Mouse (Mus musculus): ENCODE measurements around the gene Serpine1. TPM values are rescaled to one million over a fixed set of nuclear protein-coding genes. Genes with fewer than 3 reads are reported as not detected.

The Serpine1 gene
- total and polyA plus RNA-seq, 2 experiments: 0.32 to 0.83 TPM

GRCm38 (mm10) chr5:137108111-137108510 lies 36.0 kb upstream of the Serpine1 start:
- TF ChIP-seq CTCF (IDR thresholded peaks at IDR 0.05; ENCODE audit: low read depth, low read length) (no peak), POLR2A (IDR thresholded peaks at IDR 0.05; ENCODE audit: extremely low read depth, insufficient read depth, low read length) (no peak)
- H3K4me3 ChIP-seq (ENCODE audit: insufficient read depth, low read depth, low read length): no peak overlapping the region
- H3K36me3 ChIP-seq (ENCODE audit: control insufficient read depth, insufficient read depth, low read length): no peaks in the 10 kb centered on the region; the same call in 1 of the 2 replicates
- WGBS: 76% methylated on average over 6 of the region's 6 CpGs
- no peak for DNase-seq (ENCODE audit: extremely low read depth, low read depth, low spot score)
- no peak overlapping the region for H3K27ac ChIP-seq (replicated peaks; ENCODE audit: insufficient read depth, low read depth, low read length)
- H3K4me1 ChIP-seq (ENCODE audit: control insufficient read depth, insufficient read depth, low read length): peaks cover 5% of the 10 kb centered on the region
- H3K27me3 ChIP-seq (ENCODE audit: control insufficient read depth, insufficient read depth, low read length): no peaks in the 10 kb centered on the region
- no peaks in the 10 kb centered on the region for H3K79me2 ChIP-seq (ENCODE audit: control insufficient read depth, insufficient read depth, low read length)
- no peak overlapping the region for H3K9ac ChIP-seq (ENCODE audit: low read depth, low read length)

GRCm38 (mm10) chr5:137107670-137108069 lies 35.6 kb upstream of the Serpine1 start:
- H3K79me2 ChIP-seq (ENCODE audit: control insufficient read depth, insufficient read depth, low read length): no peaks in the 10 kb centered on the region
- no peak overlapping the region for H3K4me3 ChIP-seq (ENCODE audit: insufficient read depth, low read depth, low read length)
- no peaks in the 10 kb centered on the region for H3K27me3 ChIP-seq (ENCODE audit: control insufficient read depth, insufficient read depth, low read length)
- peaks cover 5% of the 10 kb centered on the region for H3K4me1 ChIP-seq (ENCODE audit: control insufficient read depth, insufficient read depth, low read length)
- TF ChIP-seq CTCF (IDR thresholded peaks at IDR 0.05; ENCODE audit: low read depth, low read length) (no peak), POLR2A (IDR thresholded peaks at IDR 0.05; ENCODE audit: extremely low read depth, insufficient read depth, low read length) (no peak)
- H3K9ac ChIP-seq (ENCODE audit: low read depth, low read length): no peak overlapping the region
- WGBS: 31% methylated on average over 8 of the region's 8 CpGs
- peak; percentile 81 for DNase-seq (ENCODE audit: extremely low read depth, low read depth, low spot score)
- no peak overlapping the region for H3K27ac ChIP-seq (replicated peaks; ENCODE audit: insufficient read depth, low read depth, low read length)
- H3K36me3 ChIP-seq (ENCODE audit: control insufficient read depth, insufficient read depth, low read length): no peaks in the 10 kb centered on the region

- TF ChIP-seq CTCF (IDR thresholded peaks at IDR 0.05; ENCODE audit: low read depth, low read length): peak; percentile 41; the same call in 1 of the 2 replicates
- TF ChIP-seq POLR2A (IDR thresholded peaks at IDR 0.05; ENCODE audit: extremely low read depth, insufficient read depth, low read length): no peak
- Histone ChIP-seq H3K27me3 (ENCODE audit: control insufficient read depth, insufficient read depth, low read length) (no peaks in the 10 kb centered on the region), H3K36me3 (ENCODE audit: control insufficient read depth, insufficient read depth, low read length) (no peaks in the 10 kb centered on the region), H3K9ac (ENCODE audit: low read depth, low read length) (no peak overlapping the region), H3K4me1 (ENCODE audit: control insufficient read depth, insufficient read depth, low read length) (peaks cover 5% of the 10 kb centered on the region), H3K27ac (replicated peaks; ENCODE audit: insufficient read depth, low read depth, low read length) (no peak overlapping the region), H3K79me2 (ENCODE audit: control insufficient read depth, insufficient read depth, low read length) (no peaks in the 10 kb centered on the region), H3K4me3 (ENCODE audit: insufficient read depth, low read depth, low read length) (no peak overlapping the region)
- DNase-seq (ENCODE audit: extremely low read depth, low read depth, low spot score): peak; percentile 72
- WGBS: 9% methylated on average over 6 of the region's 6 CpGs
Measured at GRCm38 (mm10) chr5:137107024-137107423, 35.0 kb upstream of the Serpine1 start.

GRCm38 (mm10) chr5:137106434-137106833 lies 34.4 kb upstream of the Serpine1 start:
- H3K36me3 ChIP-seq (ENCODE audit: control insufficient read depth, insufficient read depth, low read length): no peaks in the 10 kb centered on the region
- H3K27ac ChIP-seq (replicated peaks; ENCODE audit: insufficient read depth, low read depth, low read length): no peak overlapping the region
- no peaks in the 10 kb centered on the region for H3K27me3 ChIP-seq (ENCODE audit: control insufficient read depth, insufficient read depth, low read length)
- peak; percentile 24 for DNase-seq (ENCODE audit: extremely low read depth, low read depth, low spot score)
- no peak overlapping the region for H3K9ac ChIP-seq (ENCODE audit: low read depth, low read length)
- no peaks in the 10 kb centered on the region for H3K79me2 ChIP-seq (ENCODE audit: control insufficient read depth, insufficient read depth, low read length)
- WGBS: 67% methylated on average over 4 of the region's 4 CpGs
- peaks cover 5% of the 10 kb centered on the region for H3K4me1 ChIP-seq (ENCODE audit: control insufficient read depth, insufficient read depth, low read length)
- no peak overlapping the region for H3K4me3 ChIP-seq (ENCODE audit: insufficient read depth, low read depth, low read length)
- TF ChIP-seq POLR2A (IDR thresholded peaks at IDR 0.05; ENCODE audit: extremely low read depth, insufficient read depth, low read length) (no peak), CTCF (IDR thresholded peaks at IDR 0.05; ENCODE audit: low read depth, low read length) (no peak)

- no peak for DNase-seq (ENCODE audit: extremely low read depth, low read depth, low spot score)
- Histone ChIP-seq H3K36me3 (ENCODE audit: control insufficient read depth, insufficient read depth, low read length) (no peaks in the 10 kb centered on the region), H3K9ac (ENCODE audit: low read depth, low read length) (no peak overlapping the region), H3K79me2 (ENCODE audit: control insufficient read depth, insufficient read depth, low read length) (no peaks in the 10 kb centered on the region), H3K4me3 (ENCODE audit: insufficient read depth, low read depth, low read length) (no peak overlapping the region), H3K4me1 (ENCODE audit: control insufficient read depth, insufficient read depth, low read length) (peaks cover 5% of the 10 kb centered on the region), H3K27ac (replicated peaks; ENCODE audit: insufficient read depth, low read depth, low read length) (no peak overlapping the region), H3K27me3 (ENCODE audit: control insufficient read depth, insufficient read depth, low read length) (no peaks in the 10 kb centered on the region)
- TF ChIP-seq CTCF (IDR thresholded peaks at IDR 0.05; ENCODE audit: low read depth, low read length) (peak; percentile 22; the same call in 1 of the 2 replicates), POLR2A (IDR thresholded peaks at IDR 0.05; ENCODE audit: extremely low read depth, insufficient read depth, low read length) (no peak)
- 91% methylated on average over 2 of the region's 2 CpGs for WGBS
Measured at GRCm38 (mm10) chr5:137103969-137104368, 31.9 kb upstream of the Serpine1 start.

GRCm38 (mm10) chr5:137102575-137103522 lies 30.8 kb upstream of the Serpine1 start:
- no peak for DNase-seq (ENCODE audit: extremely low read depth, low read depth, low spot score)
- H3K27me3 ChIP-seq (ENCODE audit: control insufficient read depth, insufficient read depth, low read length): no peaks in the 10 kb centered on the region
- H3K36me3 ChIP-seq (ENCODE audit: control insufficient read depth, insufficient read depth, low read length): no peaks in the 10 kb centered on the region
- H3K4me3 ChIP-seq (ENCODE audit: insufficient read depth, low read depth, low read length): no peak overlapping the region
- peaks cover 5% of the 10 kb centered on the region for H3K4me1 ChIP-seq (ENCODE audit: control insufficient read depth, insufficient read depth, low read length)
- TF ChIP-seq CTCF (IDR thresholded peaks at IDR 0.05; ENCODE audit: low read depth, low read length): no peak
- TF ChIP-seq POLR2A (IDR thresholded peaks at IDR 0.05; ENCODE audit: extremely low read depth, insufficient read depth, low read length): no peak
- 82% methylated on average over 28 of the region's 28 CpGs for WGBS
- no peak overlapping the region for H3K27ac ChIP-seq (replicated peaks; ENCODE audit: insufficient read depth, low read depth, low read length)
- H3K9ac ChIP-seq (ENCODE audit: low read depth, low read length): no peak overlapping the region
- no peaks in the 10 kb centered on the region for H3K79me2 ChIP-seq (ENCODE audit: control insufficient read depth, insufficient read depth, low read length)
